Mouse (Mus musculus) limb, embryonic 15.5 days (tissue): ENCODE measurements at regions not wholly inside any gene's neighbourhood (a gene's known extent, or its start where the extent isn't known, plus 50 kb on each side); places are given as distances from the start of the nearest gene placed in this dataset.

ENCODE experiments used
- ATAC-seq: fragments of 200-750 bp; cut with Nextera tagmentation; 2 replicates; pipeline ENCODE4 v1.8.0; 2017; ENCODE audit warnings: low read depth, moderate TSS enrichment; ENCODE audit not compliant: insufficient number of reproducible peaks, low FRiP score, low TSS enrichment
- H3K27ac ChIP-seq: fragments of 300-500 bp; sonication (generic); 2 replicates; pipeline ENCODE4 v1.5.1; 2015; ENCODE audit warnings: moderate library complexity, mild to moderate bottlenecking, inconsistent platforms
- H3K27me3 ChIP-seq: fragments of 300-500 bp; sonication (generic); 2 replicates; pipeline ENCODE4 v1.6.1; 2015; ENCODE audit warnings: inconsistent platforms
- H3K36me3 ChIP-seq: fragments of 300-500 bp; sonication (generic); 2 replicates; pipeline ENCODE4 v1.6.1; 2015; ENCODE audit warnings: inconsistent platforms
- H3K4me1 ChIP-seq: fragments of 300-500 bp; sonication (generic); 2 replicates; pipeline ENCODE4 v1.6.1; 2015; ENCODE audit warnings: inconsistent platforms
- H3K4me2 ChIP-seq: fragments of 300-500 bp; sonication (generic); 2 replicates; pipeline ENCODE4 v1.6.1; 2015; ENCODE audit warnings: mild to moderate bottlenecking, inconsistent platforms
- H3K4me3 ChIP-seq: fragments of 300-500 bp; sonication (generic); 2 replicates; pipeline ENCODE4 v1.5.1; 2015; ENCODE audit warnings: mild to moderate bottlenecking, inconsistent platforms
- H3K9ac ChIP-seq: fragments of 300-500 bp; sonication (generic); 2 replicates; pipeline ENCODE4 v1.6.1; 2015; ENCODE audit warnings: inconsistent platforms
- H3K9me3 ChIP-seq: fragments of 300-500 bp; sonication (generic); 2 replicates; pipeline ENCODE4 v1.6.1; 2016; ENCODE audit warnings: inconsistent platforms
- WGBS: fragments of 180-500 bp; shearing (Covaris S2); methylation state at CpG from one replicate; pipeline ENCODE4 v1.1.7; 2015; 5-methylcytosine and 5-hydroxymethylcytosine counted together

DNA sequence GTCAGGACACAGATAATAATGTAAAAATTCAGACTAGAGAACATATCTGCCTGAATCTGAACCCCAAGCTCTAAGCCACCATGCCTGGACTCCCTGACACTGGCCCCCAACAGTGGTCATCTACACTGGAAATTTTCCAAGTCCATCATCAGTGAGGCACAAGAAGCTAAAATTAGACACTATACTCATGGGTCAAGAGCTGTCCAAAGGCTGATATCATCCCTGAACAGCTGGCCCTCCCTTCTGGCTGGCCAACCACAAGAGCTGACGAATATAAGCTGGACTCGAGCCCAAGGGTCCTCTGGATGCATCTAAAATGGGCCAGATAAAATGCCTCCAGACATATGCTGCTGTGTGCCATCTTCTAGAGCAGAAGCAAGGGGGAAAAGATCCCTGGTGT is 298.5 kb upstream of the Ppargc1a start:
- WGBS = 79% methylated on average over 2 of the region's 2 CpGs
- Histone ChIP-seq H3K27ac (no peak overlapping the region), H3K4me3 (no peak overlapping the region), H3K36me3 (no peaks in the 10 kb centered on the region), H3K4me2 (no peak overlapping the region), H3K4me1 (peaks cover 3% of the 10 kb centered on the region; the same call in 1 of the 2 replicates), H3K9ac (no peak overlapping the region), H3K27me3 (no peaks in the 10 kb centered on the region), H3K9me3 (no peaks in the 10 kb centered on the region)
- ATAC-seq = no peak

DNA sequence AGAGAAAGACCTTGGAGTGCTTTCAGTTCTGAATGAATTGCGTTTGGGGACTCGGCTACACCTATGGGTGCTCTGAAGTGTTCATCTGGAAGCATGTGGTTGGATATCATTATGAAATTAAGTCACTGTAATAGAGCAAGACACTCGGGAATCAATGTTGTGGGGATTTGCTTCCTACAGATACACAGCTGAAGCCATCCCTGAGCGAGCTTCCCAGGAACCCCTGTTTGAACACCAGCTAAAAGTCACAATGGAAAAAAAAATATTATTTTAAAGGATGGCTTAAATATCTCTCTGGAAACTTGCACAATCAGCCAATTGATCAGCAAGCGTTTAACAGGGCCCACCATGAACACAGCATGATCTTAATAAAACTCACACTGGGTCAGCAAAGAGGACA is 293.0 kb upstream of the Ppargc1a start:
- Histone ChIP-seq H3K27me3 (no peaks in the 10 kb centered on the region), H3K4me1 (no peaks in the 10 kb centered on the region), H3K4me3 (no peak overlapping the region), H3K36me3 (no peaks in the 10 kb centered on the region), H3K27ac (no peak overlapping the region), H3K9ac (no peak overlapping the region), H3K9me3 (no peaks in the 10 kb centered on the region), H3K4me2 (no peak overlapping the region)
- ATAC-seq = no peak
- WGBS = 86% methylated on average over 5 of the region's 5 CpGs

DNA sequence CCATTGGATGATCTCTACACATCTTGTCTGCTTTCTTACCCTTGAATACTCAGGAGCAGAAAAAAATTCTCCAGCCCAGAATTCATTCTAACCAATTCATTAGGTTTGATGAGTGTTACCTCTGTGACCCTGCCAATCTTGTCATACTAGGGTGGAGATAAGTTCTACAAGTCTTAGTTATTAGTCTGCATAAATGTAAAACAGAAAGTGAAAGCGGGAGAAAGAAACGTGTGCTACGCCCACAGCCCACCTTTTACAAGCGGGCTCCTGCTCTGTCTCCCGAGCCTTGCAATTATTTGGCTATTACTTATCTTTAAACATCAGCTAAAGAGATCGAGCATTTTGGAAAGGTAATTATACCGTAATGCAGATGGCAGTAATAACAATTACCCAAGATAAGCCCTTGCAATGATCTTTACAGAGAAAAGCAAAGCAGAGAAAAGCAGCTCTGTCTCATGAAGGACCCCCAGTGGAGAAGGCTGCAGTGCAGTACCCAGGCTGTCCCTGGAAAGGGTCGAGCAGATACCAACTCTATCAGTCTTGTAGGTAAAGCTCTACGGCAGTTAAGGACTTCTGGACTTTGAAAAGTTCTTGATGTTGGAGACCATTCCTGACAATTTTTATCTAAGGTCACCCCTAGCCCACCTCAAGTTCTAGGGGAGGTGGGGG is 286.1 kb upstream of the Ppargc1a start:
- H3K9ac ChIP-seq = no peak overlapping the region
- WGBS = 28% methylated on average over 9 of the region's 9 CpGs
- H3K9me3 ChIP-seq = no peaks in the 10 kb centered on the region
- no peak overlapping the region for H3K27ac ChIP-seq
- no peaks in the 10 kb centered on the region for H3K4me1 ChIP-seq
- H3K36me3 ChIP-seq = no peaks in the 10 kb centered on the region
- H3K4me2 ChIP-seq = no peak overlapping the region
- no peaks in the 10 kb centered on the region for H3K27me3 ChIP-seq
- no peak for ATAC-seq
- peak overlapping the region; percentile 22; the same call in 1 of the 2 replicates for H3K4me3 ChIP-seq

DNA sequence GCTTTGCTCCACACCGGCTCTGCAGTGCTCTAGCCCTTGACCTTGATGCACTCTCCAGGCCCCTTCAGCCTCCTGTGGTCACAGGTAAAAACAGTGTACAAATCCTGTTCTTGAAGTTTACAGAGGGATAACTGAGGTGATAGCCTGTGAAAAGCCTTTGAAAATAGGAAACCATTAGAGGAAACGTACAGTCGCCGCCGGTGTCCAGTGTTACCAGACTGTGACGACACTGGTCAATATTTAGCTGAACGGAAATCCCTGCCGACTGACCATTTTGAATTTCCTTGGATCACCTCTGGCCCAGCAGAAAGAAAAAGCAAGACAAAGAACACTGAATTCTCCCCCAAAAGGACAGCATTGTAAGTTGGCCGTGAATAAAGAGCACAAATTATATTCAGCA is 282.6 kb upstream of the Ppargc1a start:
- H3K9me3 ChIP-seq = no peaks in the 10 kb centered on the region
- H3K27ac ChIP-seq = no peak overlapping the region
- WGBS = 90% methylated on average over 9 of the region's 9 CpGs
- no peaks in the 10 kb centered on the region for H3K27me3 ChIP-seq
- no peak overlapping the region for H3K9ac ChIP-seq
- H3K4me1 ChIP-seq = no peaks in the 10 kb centered on the region
- H3K36me3 ChIP-seq = no peaks in the 10 kb centered on the region
- no peak overlapping the region for H3K4me3 ChIP-seq
- no peak overlapping the region for H3K4me2 ChIP-seq
- ATAC-seq = no peak

DNA sequence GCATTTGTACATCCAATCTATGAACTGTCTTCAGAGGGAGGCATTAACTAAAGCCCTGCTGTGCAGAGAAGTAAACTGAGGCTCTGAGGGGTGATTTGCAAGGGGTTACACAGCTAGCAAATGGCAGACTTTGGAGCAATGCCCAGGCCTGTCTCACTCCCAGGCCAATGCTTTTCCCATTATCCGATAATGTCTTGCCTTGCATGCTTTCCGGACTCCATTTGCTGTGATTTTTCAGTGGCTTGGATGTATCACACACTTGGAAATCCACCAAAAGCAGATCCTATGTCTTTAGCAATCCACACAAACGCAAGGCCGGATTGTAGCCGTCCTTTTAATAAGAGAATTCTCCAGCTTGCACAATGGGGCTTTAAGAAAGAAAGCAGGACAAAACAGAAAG is 281.7 kb upstream of the Ppargc1a start:
- Histone ChIP-seq H3K36me3 (no peaks in the 10 kb centered on the region), H3K4me2 (no peak overlapping the region)

DNA sequence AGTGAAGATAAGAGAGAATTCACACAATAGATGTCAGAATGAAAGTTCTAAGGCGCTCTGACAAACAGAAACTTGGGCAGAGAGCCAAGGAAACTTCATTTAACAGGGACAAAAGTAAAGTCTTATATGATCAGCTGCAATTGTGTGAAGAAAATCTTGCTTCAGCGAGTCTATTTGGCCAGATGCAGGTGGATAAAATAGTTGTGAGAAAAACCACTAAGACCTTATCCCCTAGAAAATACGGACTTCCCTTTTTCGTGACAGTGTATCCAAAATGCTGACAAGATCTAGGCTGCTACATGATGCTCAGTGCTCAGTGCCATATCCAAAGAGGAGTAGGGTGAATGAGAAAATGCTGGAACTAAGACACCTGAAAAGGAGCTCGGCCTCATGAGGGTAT is 274.7 kb upstream of the Ppargc1a start:
- H3K27me3 ChIP-seq = no peaks in the 10 kb centered on the region
- H3K4me2 ChIP-seq = no peak overlapping the region
- ATAC-seq = no peak
- no peak overlapping the region for H3K9ac ChIP-seq
- H3K36me3 ChIP-seq = no peaks in the 10 kb centered on the region
- H3K9me3 ChIP-seq = no peaks in the 10 kb centered on the region
- no peak overlapping the region for H3K4me3 ChIP-seq
- H3K4me1 ChIP-seq = no peaks in the 10 kb centered on the region
- no peak overlapping the region for H3K27ac ChIP-seq
- 86% methylated on average over 5 of the region's 5 CpGs for WGBS

More for the DNA sequence above, 281.7 kb upstream of the Ppargc1a start:
- 81% methylated on average over 5 of the region's 5 CpGs for WGBS
- no peak overlapping the region for H3K9ac ChIP-seq
- no peak for ATAC-seq
- H3K27me3 ChIP-seq = no peaks in the 10 kb centered on the region
- H3K4me1 ChIP-seq = no peaks in the 10 kb centered on the region
- no peak overlapping the region for H3K4me3 ChIP-seq
- no peaks in the 10 kb centered on the region for H3K9me3 ChIP-seq
- H3K27ac ChIP-seq = no peak overlapping the region

DNA sequence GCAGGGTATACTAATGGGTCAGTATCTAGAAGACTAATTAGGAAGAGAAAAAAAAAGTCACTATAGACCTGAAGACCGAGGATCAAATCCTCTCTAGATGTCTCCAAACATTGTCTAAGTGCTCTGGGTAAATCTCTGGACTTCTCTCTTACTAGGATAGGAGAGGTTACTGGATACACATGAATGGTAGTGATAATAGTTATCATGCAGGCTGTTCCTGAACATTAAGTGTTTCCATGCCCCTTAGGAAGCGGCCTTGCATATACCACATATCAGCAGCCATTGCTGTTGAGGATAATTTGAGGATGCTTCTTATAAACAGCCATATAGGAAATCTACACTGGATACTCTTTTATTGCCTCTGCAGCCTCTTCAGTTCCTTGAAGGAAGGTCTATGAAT is 274.2 kb upstream of the Ppargc1a start:
- 89% methylated on average over 2 of the region's 2 CpGs for WGBS
- Histone ChIP-seq H3K36me3 (no peaks in the 10 kb centered on the region), H3K9ac (no peak overlapping the region), H3K4me3 (no peak overlapping the region), H3K27me3 (no peaks in the 10 kb centered on the region), H3K4me1 (no peaks in the 10 kb centered on the region), H3K9me3 (no peaks in the 10 kb centered on the region), H3K27ac (no peak overlapping the region), H3K4me2 (no peak overlapping the region)
- ATAC-seq = no peak

DNA sequence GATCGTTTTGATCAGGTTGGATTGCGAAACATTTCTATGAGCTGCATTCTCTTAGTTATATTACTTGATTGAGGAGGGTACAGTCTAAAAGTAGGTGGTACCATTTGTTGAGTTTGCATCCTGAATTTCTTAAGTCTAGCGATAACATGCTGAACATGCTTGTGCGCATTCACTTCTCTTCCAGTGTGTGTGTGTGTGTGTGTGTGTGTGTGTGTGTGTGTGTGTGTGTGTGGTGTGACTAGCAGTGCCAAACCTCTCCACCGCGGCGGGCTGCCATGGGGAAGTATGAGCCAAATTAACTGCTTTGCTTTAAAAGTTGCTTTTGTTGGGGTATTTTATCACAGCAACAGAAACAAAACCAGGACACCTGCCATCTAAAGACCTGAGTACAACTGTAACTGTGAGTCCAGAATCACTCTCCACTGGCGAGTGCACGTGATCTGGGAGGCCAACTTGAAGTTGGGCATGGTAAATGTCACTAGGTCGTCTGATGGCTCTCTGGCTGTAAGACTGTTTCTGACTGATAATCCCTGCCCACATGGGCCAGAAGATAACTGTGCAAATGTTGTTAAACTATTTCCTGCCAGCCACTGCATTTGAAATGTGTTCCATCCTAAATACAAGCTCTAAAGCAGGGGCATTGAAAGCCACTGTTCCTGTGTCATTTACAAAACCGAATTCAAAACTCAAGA is 273.3 kb upstream of the Ppargc1a start:
- ATAC-seq = no peak
- Histone ChIP-seq H3K36me3 (no peaks in the 10 kb centered on the region), H3K4me3 (no peak overlapping the region), H3K9ac (no peak overlapping the region), H3K4me1 (no peaks in the 10 kb centered on the region), H3K9me3 (no peaks in the 10 kb centered on the region), H3K27ac (no peak overlapping the region), H3K27me3 (no peaks in the 10 kb centered on the region), H3K4me2 (no peak overlapping the region)
- WGBS = 84% methylated on average over 11 of the region's 11 CpGs

DNA sequence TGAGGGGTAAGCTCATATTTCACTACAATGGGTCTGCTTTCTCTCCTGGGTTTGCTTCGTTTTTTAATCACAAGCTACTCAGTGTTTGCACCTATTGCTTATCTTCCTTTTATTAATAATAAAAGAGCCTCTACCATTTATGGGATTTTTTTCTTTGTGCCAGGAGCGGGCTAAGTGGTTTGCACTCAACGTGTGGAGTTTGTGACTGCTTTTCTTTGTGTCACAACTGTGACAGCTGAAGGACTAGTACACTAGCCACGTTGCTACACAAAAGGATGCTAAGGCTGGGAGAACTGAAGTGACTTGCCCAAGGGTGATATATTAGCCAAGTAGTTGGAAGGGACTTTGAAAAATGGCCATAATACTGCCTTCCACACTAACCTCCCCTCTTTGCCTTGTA is 271.8 kb upstream of the Ppargc1a start:
- H3K4me3 ChIP-seq = no peak overlapping the region
- H3K4me2 ChIP-seq = no peak overlapping the region
- no peaks in the 10 kb centered on the region for H3K4me1 ChIP-seq
- H3K27me3 ChIP-seq = no peaks in the 10 kb centered on the region
- no peak for ATAC-seq
- H3K36me3 ChIP-seq = no peaks in the 10 kb centered on the region
- H3K9ac ChIP-seq = no peak overlapping the region
- no peaks in the 10 kb centered on the region for H3K9me3 ChIP-seq
- H3K27ac ChIP-seq = no peak overlapping the region
- WGBS = 33% methylated on average over 4 of the region's 4 CpGs

DNA sequence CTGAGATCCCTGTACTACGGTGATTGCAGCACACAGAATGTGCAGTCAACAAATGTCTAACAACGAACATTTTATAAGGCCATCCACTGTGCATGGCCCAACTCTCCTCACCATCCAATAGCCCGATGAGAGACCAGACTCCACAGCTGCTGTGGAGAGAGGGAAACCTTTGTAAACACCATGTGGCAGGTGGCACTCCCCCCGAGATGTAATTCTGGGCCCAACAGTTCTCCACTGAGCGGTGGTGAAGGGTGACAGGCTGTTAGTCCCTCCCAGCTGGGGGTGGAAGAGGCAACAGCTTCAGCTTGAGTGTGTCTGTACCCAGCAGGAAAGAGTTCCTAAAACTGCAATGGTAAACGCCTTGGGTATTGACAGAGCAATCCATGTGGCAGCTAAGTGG is 263.0 kb upstream of the Ppargc1a start:
- Histone ChIP-seq H3K4me2 (no peak overlapping the region), H3K4me1 (no peaks in the 10 kb centered on the region), H3K9me3 (no peaks in the 10 kb centered on the region), H3K36me3 (no peaks in the 10 kb centered on the region), H3K9ac (no peak overlapping the region), H3K4me3 (no peak overlapping the region), H3K27ac (no peak overlapping the region), H3K27me3 (no peaks in the 10 kb centered on the region)
- ATAC-seq = no peak
- WGBS = 45% methylated on average over 6 of the region's 6 CpGs

DNA sequence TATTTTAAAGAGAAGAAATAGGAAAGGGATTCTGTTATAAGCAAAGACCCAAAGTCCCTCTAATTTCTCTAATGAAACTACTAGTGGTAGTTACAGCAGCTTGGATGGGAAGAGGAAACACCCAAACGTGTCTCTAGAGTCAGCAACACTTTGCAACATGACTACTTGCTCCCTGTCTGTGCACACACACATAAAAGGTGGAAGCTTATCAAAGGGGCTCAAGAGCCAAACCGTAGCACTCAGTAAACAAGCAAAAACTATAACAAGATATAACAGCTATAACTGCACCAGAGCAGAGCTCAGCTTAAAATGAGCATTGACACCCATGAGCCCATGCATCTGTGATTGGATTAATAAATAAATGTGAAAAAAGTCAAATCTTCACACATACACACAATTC is 262.5 kb upstream of the Ppargc1a start:
- Histone ChIP-seq H3K27me3 (no peaks in the 10 kb centered on the region), H3K36me3 (no peaks in the 10 kb centered on the region), H3K9me3 (no peaks in the 10 kb centered on the region), H3K4me1 (no peaks in the 10 kb centered on the region), H3K4me2 (no peak overlapping the region), H3K9ac (no peak overlapping the region), H3K27ac (no peak overlapping the region), H3K4me3 (no peak overlapping the region)
- no peak for ATAC-seq
- WGBS = 50% methylated on average over 2 of the region's 2 CpGs

DNA sequence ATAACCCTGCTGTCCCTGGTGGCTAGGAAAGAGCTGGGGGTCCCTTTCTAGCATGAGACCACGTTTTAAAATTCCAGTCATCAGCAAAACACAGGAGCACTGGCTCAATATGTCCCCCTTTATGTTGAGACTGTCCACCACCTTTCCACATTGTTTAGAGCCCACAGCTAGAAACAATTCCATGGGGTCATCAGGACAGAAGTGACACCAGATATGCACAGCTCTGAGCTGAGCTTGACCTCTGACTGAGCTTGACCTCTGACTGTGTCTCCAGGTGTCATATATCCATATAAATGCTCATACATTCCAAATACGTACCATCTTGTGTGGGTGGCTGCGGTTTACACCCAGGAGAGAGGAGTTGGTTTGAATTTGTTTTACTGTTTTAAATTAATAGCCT is 262.1 kb upstream of the Ppargc1a start:
- no peaks in the 10 kb centered on the region for H3K27me3 ChIP-seq
- no peaks in the 10 kb centered on the region for H3K36me3 ChIP-seq
- ATAC-seq = no peak
- no peak overlapping the region for H3K27ac ChIP-seq
- H3K9me3 ChIP-seq = no peaks in the 10 kb centered on the region
- 56% methylated on average over 3 of the region's 3 CpGs for WGBS
- no peak overlapping the region for H3K4me2 ChIP-seq
- no peaks in the 10 kb centered on the region for H3K4me1 ChIP-seq
- no peak overlapping the region for H3K4me3 ChIP-seq
- no peak overlapping the region for H3K9ac ChIP-seq
